8 mouse cellular contexts compared by ENCODE assay signal in the genomic region with DNA sequence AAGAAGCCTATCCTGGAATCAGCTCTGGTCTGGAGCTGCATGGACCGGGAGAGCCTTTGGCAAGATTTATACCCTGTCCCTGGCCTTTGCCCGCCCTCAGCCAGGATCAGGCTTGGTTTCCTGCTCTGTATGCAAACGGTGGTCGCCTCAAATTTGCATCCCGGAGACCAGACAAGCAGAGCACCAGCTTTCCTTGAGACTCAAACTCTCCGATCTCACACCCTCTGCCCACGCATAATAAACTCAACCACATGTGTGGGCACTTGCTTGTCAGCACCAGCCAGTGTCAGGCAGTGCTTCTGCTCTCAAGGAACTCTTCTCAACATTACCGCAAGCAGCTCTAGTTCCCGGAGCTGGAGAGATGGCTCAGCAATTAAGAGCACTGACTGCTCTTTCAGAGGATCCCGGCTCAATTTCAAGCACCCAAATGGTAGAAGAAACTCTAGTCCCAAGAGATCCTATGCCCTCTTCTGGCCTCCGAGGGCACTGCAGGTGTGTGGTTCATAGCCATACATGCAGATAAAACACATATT. TPM values are rescaled to one million over a fixed set of nuclear protein-coding genes. Genes with fewer than 3 reads are reported as not detected.
DNase-seq lines count a peak whose midpoint lies in the region; ATAC-seq and TF ChIP-seq lines count a peak whose summit lies in the region.

No protein-coding gene starts in this region.

- peak; percentile 70 for TF ChIP-seq CTCF in left cerebral cortex, adult 2 months (IDR thresholded peaks at IDR 0.05)

- no peaks in the 10 kb centered on the region for H3K27me3 ChIP-seq in forebrain, embryonic 15.5 days

- peak overlapping the region; percentile 63 for H3K27ac ChIP-seq in forebrain, embryonic 15.5 days (replicated peaks)
- peak overlapping the region; percentile 77 for H3K27ac ChIP-seq in left cerebral cortex, adult 2 months

- 0 out of 2 replicates have a peak, but pooled peaks cover 5% of the 10 kb centered on the region for H3K36me3 ChIP-seq in forebrain, embryonic 15.5 days

- H3K4me1 ChIP-seq in forebrain, embryonic 15.5 days: peaks cover 20% of the 10 kb centered on the region

- intact Hi-C loops in heart, postnatal 36 days (cut with DNase I): loop anchor here (2.0 to 10.0 kb wide), 3 partner anchors 55 to 483 kb away; partner anchors contain the start of genes Bcs1l and Zfp142
- intact Hi-C loops in left cerebral cortex, adult 2 months (cut with DNase I): loop anchor here (1.0 kb wide), 1 partner anchor 52 kb away; no protein-coding TSS in a partner anchor

- ATAC-seq in forebrain, embryonic 15.5 days (replicated peaks): peak; percentile 31

- peak; percentile 80 for DNase-seq in MEL-GATA-1-ER (ENCODE audit: extremely low read depth, low read depth)
- DNase-seq in cerebellum, adult 11-12 months: peak; percentile 77
- peak; percentile 72 to 76 for DNase-seq in heart, postnatal 36 days
- peak; percentile 47 to 52 for DNase-seq in left cerebral cortex, adult 2 months (ENCODE audit: extremely low spot score in 1 of 2, low spot score in 2 of 2)
- peak; percentile 93 for DNase-seq in lung, postnatal 36 days
- peak; percentile 76 for DNase-seq in right cerebral cortex, adult 18-20 months
- DNase-seq in urinary bladder, postnatal 36 days (ENCODE audit: low spot score in 2 of 2): peak; percentile 54 to 74

- H3K9ac ChIP-seq in forebrain, embryonic 15.5 days (replicated peaks): peak overlapping the region; percentile 51

- H3K4me3 ChIP-seq in forebrain, embryonic 15.5 days: peak overlapping the region; percentile 59
- peak overlapping the region; percentile 49 for H3K4me3 ChIP-seq in left cerebral cortex, adult 2 months

- WGBS in forebrain, embryonic 15.5 days: 2% methylated on average over 11 of the region's 11 CpGs

- H3K4me2 ChIP-seq in forebrain, embryonic 15.5 days (replicated peaks): peak overlapping the region; percentile 93

- no peaks in the 10 kb centered on the region for H3K9me3 ChIP-seq in forebrain, embryonic 15.5 days

RNA-seq across cellular contexts. Expression of gene Ctdsp1, which starts 6.7 kb away (rescaled TPM):
- polyA plus RNA-seq in forebrain, embryonic 15.5 days (2015; fragmentation: Nextera tagmentation; extraction: Ambion mirVana): 21.4 and 22.4 TPM in 2 replicates
- total RNA-seq in heart, postnatal 36 days (2021): 100 to 1,000 TPM; 127 to 133 TPM
- 10 to 100 TPM; 21.6 to 25.6 TPM for total RNA-seq in left cerebral cortex, adult 2 months (2021)

RNA-seq across cellular contexts. Expression of gene Vil1, which starts 11.2 kb away (rescaled TPM):
- polyA plus RNA-seq in forebrain, embryonic 15.5 days (2015; fragmentation: Nextera tagmentation; extraction: Ambion mirVana): 0.27 and 0.29 TPM in 2 replicates
- total RNA-seq in heart, postnatal 36 days (2021): 1 to 10 TPM in 1 of 2 experiments, under 1 TPM in 1; 0.86 to 1.3 TPM
- total RNA-seq in left cerebral cortex, adult 2 months (2021): 1 to 10 TPM in 1 of 2 experiments, under 1 TPM in 1; 0.30 to 1.0 TPM

RNA-seq across cellular contexts. Expression of gene Slc11a1, which starts 23.0 kb away (rescaled TPM):
- 1.9 and 3.2 TPM in 2 replicates for polyA plus RNA-seq in forebrain, embryonic 15.5 days (2015; fragmentation: Nextera tagmentation; extraction: Ambion mirVana)
- 1 to 10 TPM; 4.7 to 5.5 TPM for total RNA-seq in heart, postnatal 36 days (2021)
- 1 to 10 TPM; 5.0 to 5.4 TPM for total RNA-seq in left cerebral cortex, adult 2 months (2021)

RNA-seq across cellular contexts. Expression of gene Catip, which starts 36.1 kb away (rescaled TPM):
- 0.38 and 1.2 TPM in 2 replicates for polyA plus RNA-seq in forebrain, embryonic 15.5 days (2015; fragmentation: Nextera tagmentation; extraction: Ambion mirVana)
- under 1 TPM; 0.19 to 0.41 TPM for total RNA-seq in heart, postnatal 36 days (2021)
- 1 to 10 TPM in 1 of 2 experiments, under 1 TPM in 1; 0.54 to 1.9 TPM for total RNA-seq in left cerebral cortex, adult 2 months (2021)

Comparison
In these comparisons a context has a peak if more than half of its experiments do, and no peak if none do; other contexts are left out.
1. Peak in every context shown above with its lines: DNase-seq, ATAC-seq, H3K4me3 ChIP-seq and H3K27ac ChIP-seq.
2. RNA of gene Ctdsp1, which starts 6.7 kb away (total RNA-seq): 127 to 133 TPM in heart, postnatal 36 days; 21.6 to 25.6 TPM in left cerebral cortex, adult 2 months; every median in the first group is over 4 times any median in the second.